Mouse (Mus musculus) C2C12 (cell line): ENCODE results near the gene Ogfr.

ENCODE experiments used
- CEBPB ChIP-seq: IDR thresholded peaks from one replicate; pipeline ENCODE4 v1.6.1; 2011; ENCODE audit warnings: low read depth, mild to moderate bottlenecking, control low read depth, moderate library complexity
- CTCF ChIP-seq: IDR thresholded peaks from one replicate; pipeline ENCODE4 v1.5.1; 2011; ENCODE audit not compliant: control insufficient read depth, insufficient read depth, insufficient read length
- MAX ChIP-seq: IDR thresholded peaks from one replicate; pipeline ENCODE4 v1.6.1; 2011; ENCODE audit warnings: mild to moderate bottlenecking, control low read depth
- MYOD1 ChIP-seq: IDR thresholded peaks from one replicate; pipeline ENCODE4 v1.6.1; 2011; ENCODE audit warnings: low read depth; ENCODE audit not compliant: control insufficient read depth, insufficient read length
- MYOG ChIP-seq: IDR thresholded peaks from one replicate; pipeline ENCODE4 v1.6.1; 2011; ENCODE audit not compliant: control insufficient read depth, insufficient read length; ENCODE audit errors: extremely low read depth
- USF1 ChIP-seq: IDR thresholded peaks from one replicate; pipeline ENCODE4 v1.6.1; 2011; ENCODE audit warnings: low read depth, mild to moderate bottlenecking, control low read depth, moderate library complexity

- TF ChIP-seq MYOG (no peak), MYOD1 (no peak), USF1 (no peak), CTCF (no peak), MAX (no peak), CEBPB (no peak)
Measured at GRCm38 (mm10) chr2:180597490-180597889, 8.4 kb downstream of the Ogfr start, which contains the start of gene Col9a3.
